16 mouse cellular contexts compared by ENCODE assay signal in genomic region chr14:117055134-117055533, GRCm38 (mm10).
"Had no signal": no experiment of that assay in that cellular context is flagged by ENCODE, and none has a peak within 500 bp of the region (broad histone marks: within the 10 kb centered on the region; RNA-seq: fewer than 3 reads in every experiment).

No protein-coding gene starts in this region.

- H3K36me3 ChIP-seq: neural tube, embryonic 13.5 days; neural tube, embryonic 15.5 days; stomach, embryonic 15.5 days had no signal

- H3K27me3 ChIP-seq: neural tube, embryonic 13.5 days; neural tube, embryonic 15.5 days; stomach, embryonic 15.5 days had no signal

- H3K4me3 ChIP-seq: neural tube, embryonic 13.5 days; neural tube, embryonic 15.5 days; stomach, embryonic 15.5 days had no signal

- H3K4me1 ChIP-seq: stomach, embryonic 15.5 days had no signal

- H3K9ac ChIP-seq: neural tube, embryonic 13.5 days; neural tube, embryonic 15.5 days; stomach, embryonic 15.5 days had no signal

- H3K4me2 ChIP-seq: neural tube, embryonic 13.5 days; neural tube, embryonic 15.5 days; stomach, embryonic 15.5 days had no signal

- H3K27ac ChIP-seq: neural tube, embryonic 13.5 days; neural tube, embryonic 15.5 days; stomach, embryonic 15.5 days; stomach, postnatal 0 days had no signal

- DNase-seq: retina, postnatal 1 day; right cerebral cortex, adult 18-20 months; right cerebral cortex, postnatal 14 days; right cerebral cortex, postnatal 25 days; right cerebral cortex, postnatal 4 days; spleen, adult 18-20 months; thymus, adult 18-20 months; thymus, adult 2 months; thymus, postnatal 14 days; thymus, postnatal 25 days; thymus, postnatal 36 days; thymus, postnatal 4 days had no signal

- H3K9me3 ChIP-seq: neural tube, embryonic 13.5 days; neural tube, embryonic 15.5 days; stomach, embryonic 15.5 days had no signal
